Mouse (Mus musculus) midbrain, embryonic 15.5 days (tissue): ENCODE measurements around the gene Hipk1. TPM values are rescaled to one million over a fixed set of nuclear protein-coding genes. Genes with fewer than 3 reads are reported as not detected.
A peak's percentile ranks its signal among the peaks of the same experiment; 100 is the strongest.

ENCODE experiments used
- ATAC-seq: fragments of 200-750 bp; cut with Nextera tagmentation; replicated peaks from 2 replicates; pipeline ENCODE4 v1.8.0; 2017; ENCODE audit warnings: moderate TSS enrichment
- H3K27ac ChIP-seq: fragments of 300-500 bp; sonication (generic); 2 replicates; pipeline ENCODE4 v1.5.1; 2015; ENCODE audit warnings: mild to moderate bottlenecking, inconsistent platforms
- H3K27me3 ChIP-seq: fragments of 300-500 bp; sonication (generic); replicated peaks from 2 replicates; pipeline ENCODE4 v1.6.1; 2015; ENCODE audit warnings: inconsistent platforms
- H3K36me3 ChIP-seq: fragments of 300-500 bp; sonication (generic); replicated peaks from 2 replicates; pipeline ENCODE4 v1.6.1; 2015; ENCODE audit warnings: inconsistent platforms
- H3K4me1 ChIP-seq: fragments of 300-500 bp; sonication (generic); 2 replicates; pipeline ENCODE4 v1.6.1; 2015; ENCODE audit warnings: inconsistent platforms
- H3K4me2 ChIP-seq: fragments of 300-500 bp; sonication (generic); 2 replicates; pipeline ENCODE4 v1.6.1; 2015; ENCODE audit warnings: inconsistent platforms, mild to moderate bottlenecking, moderate library complexity
- H3K4me3 ChIP-seq: fragments of 300-500 bp; sonication (generic); 2 replicates; pipeline ENCODE4 v1.5.1; 2015; ENCODE audit warnings: mild to moderate bottlenecking, inconsistent platforms
- H3K9ac ChIP-seq: fragments of 300-500 bp; sonication (generic); 2 replicates; pipeline ENCODE4 v1.6.1; 2015; ENCODE audit warnings: mild to moderate bottlenecking, inconsistent platforms
- H3K9me3 ChIP-seq: fragments of 300-500 bp; sonication (generic); 2 replicates; pipeline ENCODE4 v1.6.1; 2016; ENCODE audit warnings: inconsistent platforms
- WGBS: fragments of 180-500 bp; shearing (Covaris S2); methylation state at CpG from one replicate; pipeline ENCODE4 v1.1.7; 2015; ENCODE audit warnings: mixed read lengths; 5-methylcytosine and 5-hydroxymethylcytosine counted together
- polyA plus RNA-seq: library from polyadenylated mRNA; unstranded; fragments of >200 nt; fragmentation: Nextera tagmentation; extraction: Ambion mirVana; gene quantifications from 2 replicates; pipeline ENCODE4 v1.2.1, GENCODE M21; 2015

Gene Hipk1
- polyA plus RNA-seq, 1 experiment from 2014 or later = 13.0 TPM

DNA sequence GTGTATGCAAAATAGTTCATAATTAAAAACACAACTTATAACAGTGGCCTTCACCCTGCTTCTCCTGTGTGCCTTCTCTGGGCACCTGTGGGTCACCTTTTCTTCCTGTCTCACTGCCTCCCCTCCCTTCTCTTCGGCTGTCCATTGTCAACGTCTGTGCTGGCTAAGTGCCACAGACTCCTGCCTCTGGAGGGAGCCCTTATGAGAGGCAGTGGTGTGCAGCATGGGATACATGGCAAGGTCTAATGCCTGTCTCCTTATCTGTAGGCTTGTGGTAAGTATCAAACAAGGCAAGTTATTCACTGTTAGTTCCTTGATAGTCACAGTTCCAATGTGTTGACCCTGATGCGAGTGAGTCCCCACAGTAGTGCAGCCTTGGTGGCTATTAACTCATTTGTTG is 67.2 kb downstream of the Hipk1 start:
- no peak for ATAC-seq
- no peak overlapping the region for H3K27ac ChIP-seq
- WGBS = 55% methylated on average over 3 of the region's 3 CpGs

DNA sequence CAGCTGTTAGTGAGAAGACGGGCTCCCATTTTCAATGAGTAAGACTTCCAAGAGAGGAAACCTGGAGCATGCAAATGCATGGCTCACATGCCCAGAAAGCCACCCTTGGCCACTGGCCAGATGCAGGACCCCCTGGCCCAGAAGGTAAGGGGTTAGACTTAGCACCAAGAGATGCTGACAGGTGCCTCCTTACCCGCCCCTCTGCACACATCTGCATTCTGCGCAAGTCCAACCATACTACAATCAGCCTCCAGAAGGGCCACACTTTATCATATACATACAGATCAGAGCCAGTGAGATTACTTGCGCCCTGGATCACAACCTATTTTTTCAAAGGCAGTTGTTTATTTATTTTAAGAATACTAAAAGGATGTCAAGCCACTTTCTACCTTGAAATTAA is 72.6 kb downstream of the Hipk1 start:
- ATAC-seq = no peak
- H3K27ac ChIP-seq = no peak overlapping the region
- H3K4me3 ChIP-seq = no peak overlapping the region
- H3K36me3 ChIP-seq = no peaks in the 10 kb centered on the region
- peaks cover 17% of the 10 kb centered on the region for H3K4me1 ChIP-seq
- H3K9ac ChIP-seq = no peak overlapping the region
- WGBS = 89% methylated on average over 4 of the region's 4 CpGs
- H3K9me3 ChIP-seq = no peaks in the 10 kb centered on the region
- H3K27me3 ChIP-seq = no peaks in the 10 kb centered on the region
- H3K4me2 ChIP-seq = no peak overlapping the region

More for the DNA sequence above, 67.2 kb downstream of the Hipk1 start:
- no peak overlapping the region for H3K4me2 ChIP-seq
- peaks cover 10% of the 10 kb centered on the region; the same call in 1 of the 2 replicates for H3K4me1 ChIP-seq
- no peak overlapping the region for H3K9ac ChIP-seq
- H3K9me3 ChIP-seq = no peaks in the 10 kb centered on the region
- H3K4me3 ChIP-seq = no peak overlapping the region
- no peaks in the 10 kb centered on the region for H3K36me3 ChIP-seq
- H3K27me3 ChIP-seq = no peaks in the 10 kb centered on the region

- H3K36me3 ChIP-seq = no peaks in the 10 kb centered on the region
- 45% methylated on average over 15 of the region's 15 CpGs for WGBS
- H3K9me3 ChIP-seq = no peaks in the 10 kb centered on the region
- no peak overlapping the region for H3K27ac ChIP-seq
- no peak overlapping the region for H3K4me2 ChIP-seq
- no peaks in the 10 kb centered on the region for H3K27me3 ChIP-seq
- H3K4me1 ChIP-seq = peaks cover 17% of the 10 kb centered on the region
- no peak overlapping the region for H3K4me3 ChIP-seq
- no peak for ATAC-seq
- no peak overlapping the region for H3K9ac ChIP-seq
Observed at GRCm38 (mm10) chr3:103716774-103717760, 74.3 kb downstream of the Hipk1 start.

DNA sequence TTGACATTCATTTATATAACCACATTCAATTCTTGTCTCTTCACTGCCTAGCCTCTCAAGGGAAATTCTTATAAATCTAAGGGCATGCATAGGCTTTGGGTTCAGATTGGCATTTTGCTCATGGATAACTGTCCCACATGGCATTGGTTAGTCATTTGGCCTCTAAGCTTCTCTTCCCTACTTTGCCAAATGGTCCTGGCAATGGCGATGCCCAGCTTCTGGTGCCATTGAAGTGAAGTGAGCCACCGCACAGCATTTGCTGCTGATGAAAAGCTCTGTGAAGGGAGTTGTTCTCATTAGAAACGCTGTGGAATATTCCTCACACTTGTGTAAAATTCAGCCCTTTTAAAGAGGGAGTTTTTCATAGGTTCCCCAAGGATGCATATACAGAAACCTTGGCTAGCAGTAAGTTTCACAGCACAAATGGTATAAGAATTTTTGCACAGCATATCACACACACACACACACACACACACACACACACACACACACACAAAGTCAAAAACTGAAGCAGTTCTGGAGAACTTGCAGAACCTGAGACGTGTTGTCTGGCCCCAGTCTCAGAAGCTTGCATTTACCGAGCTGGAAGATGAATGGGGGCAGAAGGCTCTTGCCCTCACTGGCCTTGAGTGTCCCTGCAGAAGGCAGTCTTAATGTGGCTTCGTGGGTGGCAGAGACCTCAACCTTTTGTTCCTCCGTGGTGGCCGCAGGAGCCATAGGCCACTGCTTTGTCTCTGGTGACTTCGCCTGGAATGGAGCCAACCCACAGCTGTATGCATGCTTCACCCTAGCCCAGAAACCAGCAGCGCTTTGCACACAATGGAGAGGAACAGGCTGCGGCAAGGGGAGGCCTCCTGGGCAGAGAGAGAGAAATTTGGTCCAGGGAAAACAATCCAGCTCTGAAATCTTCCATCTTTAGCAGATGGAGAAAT is 75.3 kb downstream of the Hipk1 start:
- no peak overlapping the region for H3K27ac ChIP-seq
- 24% methylated on average over 11 of the region's 11 CpGs for WGBS
- ATAC-seq = 0 out of 2 replicates have a peak, but pooled peaks have one; percentile 17

GRCm38 (mm10) chr3:103714942-103715341 is 76.4 kb downstream of the Hipk1 start:
- H3K36me3 ChIP-seq = no peaks in the 10 kb centered on the region
- no peaks in the 10 kb centered on the region for H3K9me3 ChIP-seq
- no peaks in the 10 kb centered on the region for H3K27me3 ChIP-seq
- no peak overlapping the region for H3K4me2 ChIP-seq
- H3K4me1 ChIP-seq = peaks cover 17% of the 10 kb centered on the region
- no peak overlapping the region for H3K27ac ChIP-seq
- H3K9ac ChIP-seq = no peak overlapping the region
- 86% methylated on average over 8 of the region's 8 CpGs for WGBS
- ATAC-seq = no peak
- H3K4me3 ChIP-seq = no peak overlapping the region

More for the DNA sequence above, 75.3 kb downstream of the Hipk1 start:
- H3K9ac ChIP-seq = no peak overlapping the region
- no peaks in the 10 kb centered on the region for H3K9me3 ChIP-seq
- no peaks in the 10 kb centered on the region for H3K27me3 ChIP-seq
- H3K36me3 ChIP-seq = no peaks in the 10 kb centered on the region
- H3K4me2 ChIP-seq = no peak overlapping the region
- no peak overlapping the region for H3K4me3 ChIP-seq
- H3K4me1 ChIP-seq = peaks cover 17% of the 10 kb centered on the region

DNA sequence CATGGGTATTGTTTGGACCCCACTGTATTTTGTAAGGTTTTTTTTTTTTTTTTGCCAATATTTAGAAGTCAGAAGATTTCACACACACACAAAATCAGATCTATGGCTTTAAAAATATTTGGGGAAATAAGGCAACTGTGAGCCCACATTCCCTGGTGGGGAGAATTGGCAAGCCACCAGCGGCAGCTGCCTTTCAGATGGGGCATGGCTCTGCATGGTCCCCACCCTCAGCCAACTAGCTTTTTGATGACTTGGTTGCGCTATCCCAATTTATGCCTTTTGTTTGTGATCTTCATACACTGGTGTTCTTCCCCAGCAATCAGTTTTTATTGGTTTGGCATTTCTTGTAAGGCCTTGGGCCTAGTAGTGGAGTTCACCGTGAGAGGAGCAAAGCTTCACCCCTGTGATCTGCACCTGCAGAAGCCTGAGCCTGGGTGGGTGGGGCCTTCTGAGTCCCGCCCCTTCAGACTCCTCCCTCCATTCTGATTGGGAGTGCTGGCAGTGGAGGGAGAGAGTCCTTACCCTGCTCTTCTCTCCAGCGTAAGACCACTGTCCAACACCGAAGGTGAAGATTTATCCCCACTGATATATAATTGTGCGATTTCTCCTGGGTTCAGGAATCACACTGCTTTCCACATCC is 77.0 kb downstream of the Hipk1 start:
- no peaks in the 10 kb centered on the region for H3K27me3 ChIP-seq
- no peak for ATAC-seq

GRCm38 (mm10) chr3:103712196-103712595 is 79.2 kb downstream of the Hipk1 start:
- no peak overlapping the region for H3K4me3 ChIP-seq
- H3K4me2 ChIP-seq = no peak overlapping the region
- H3K9me3 ChIP-seq = no peaks in the 10 kb centered on the region
- H3K4me1 ChIP-seq = peaks cover 10% of the 10 kb centered on the region
- no peaks in the 10 kb centered on the region for H3K27me3 ChIP-seq
- no peak overlapping the region for H3K27ac ChIP-seq
- 94% methylated on average over 4 of the region's 4 CpGs for WGBS
- H3K9ac ChIP-seq = no peak overlapping the region
- H3K36me3 ChIP-seq = no peaks in the 10 kb centered on the region
- ATAC-seq = no peak

More for the DNA sequence above, 77.0 kb downstream of the Hipk1 start:
- Histone ChIP-seq H3K4me1 (peaks cover 15% of the 10 kb centered on the region), H3K4me2 (no peak overlapping the region), H3K36me3 (no peaks in the 10 kb centered on the region), H3K9ac (no peak overlapping the region), H3K9me3 (no peaks in the 10 kb centered on the region), H3K4me3 (no peak overlapping the region), H3K27ac (no peak overlapping the region)
- 80% methylated on average over 7 of the region's 7 CpGs for WGBS

DNA sequence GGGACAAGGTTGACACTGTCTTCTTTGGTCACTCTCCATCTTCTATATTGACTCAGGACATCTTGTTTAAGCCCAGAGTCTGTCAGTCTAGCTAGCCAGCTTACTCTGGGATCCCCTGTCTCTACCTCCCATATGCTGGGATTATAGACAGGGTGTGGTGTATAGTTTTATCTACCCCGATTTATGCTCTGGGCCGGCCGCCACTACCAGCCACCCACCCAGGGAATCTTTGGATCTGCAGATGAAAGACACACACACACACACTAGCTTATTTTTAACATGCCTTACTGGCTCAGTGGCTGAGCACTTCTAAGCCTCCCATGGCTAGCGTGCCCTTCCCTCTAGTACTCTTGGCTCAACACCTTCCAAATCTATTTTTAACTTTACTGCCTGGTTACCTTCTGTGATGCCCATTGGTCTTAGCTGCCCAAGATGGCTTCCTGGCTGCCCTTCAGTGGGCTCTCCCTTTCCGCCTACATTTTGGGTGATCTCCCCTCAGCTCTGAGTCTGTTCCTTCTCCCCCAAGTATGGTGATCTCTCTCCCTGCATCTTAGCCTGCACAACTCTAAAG is 81.8 kb downstream of the Hipk1 start:
- Histone ChIP-seq H3K9ac (no peak overlapping the region), H3K4me1 (no peaks in the 10 kb centered on the region), H3K9me3 (no peaks in the 10 kb centered on the region), H3K27ac (no peak overlapping the region), H3K36me3 (no peaks in the 10 kb centered on the region), H3K4me3 (no peak overlapping the region), H3K27me3 (no peaks in the 10 kb centered on the region), H3K4me2 (no peak overlapping the region)
- no peak for ATAC-seq
- WGBS = 92% methylated on average over 5 of the region's 5 CpGs

DNA sequence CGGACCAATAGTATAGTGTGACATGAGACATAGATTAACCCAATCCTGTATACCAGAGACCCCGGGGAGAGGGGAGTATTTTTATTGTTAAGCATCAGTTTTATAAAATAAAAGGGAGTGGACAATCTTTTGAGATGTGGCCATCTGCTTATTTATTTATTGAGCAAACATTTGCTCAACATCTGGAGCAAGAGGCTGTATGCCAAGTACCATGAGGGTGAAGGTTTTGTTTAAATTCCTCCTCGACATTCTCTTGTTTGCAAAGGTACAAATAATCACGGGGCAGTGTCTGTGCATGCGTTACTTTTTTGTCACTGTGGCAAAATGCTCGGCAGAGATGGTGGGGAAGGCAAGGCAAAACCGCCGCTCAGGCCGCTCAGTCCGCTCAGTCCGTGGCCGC is 85.9 kb downstream of the Hipk1 start:
- 87% methylated on average over 12 of the region's 12 CpGs for WGBS
- Histone ChIP-seq H3K9ac (no peak overlapping the region), H3K4me3 (no peak overlapping the region), H3K36me3 (no peaks in the 10 kb centered on the region), H3K9me3 (no peaks in the 10 kb centered on the region), H3K4me1 (no peaks in the 10 kb centered on the region), H3K27me3 (no peaks in the 10 kb centered on the region), H3K4me2 (no peak overlapping the region), H3K27ac (no peak overlapping the region)
- no peak for ATAC-seq

DNA sequence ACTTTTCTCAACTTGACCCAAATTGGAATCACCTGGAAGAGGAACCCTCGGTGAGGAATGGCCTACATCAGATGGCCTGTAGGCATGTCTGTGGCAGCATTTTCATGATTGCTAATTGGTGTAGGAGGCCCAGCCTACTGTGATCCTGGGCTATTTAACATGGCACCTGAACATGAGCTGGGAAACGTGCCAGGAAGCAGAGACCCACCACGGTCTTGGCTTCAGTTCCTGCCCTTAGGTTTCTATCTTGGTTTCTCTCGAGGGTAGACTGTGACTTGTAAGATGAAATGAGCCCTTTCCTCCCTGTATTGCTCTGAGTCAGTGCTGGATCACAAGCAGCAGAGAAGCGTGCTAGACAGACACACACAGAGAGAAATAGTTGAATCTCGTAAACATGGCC is 86.7 kb downstream of the Hipk1 start:
- ATAC-seq = no peak
- Histone ChIP-seq H3K4me3 (no peak overlapping the region), H3K4me1 (no peaks in the 10 kb centered on the region), H3K4me2 (no peak overlapping the region), H3K27ac (no peak overlapping the region), H3K36me3 (no peaks in the 10 kb centered on the region), H3K27me3 (no peaks in the 10 kb centered on the region), H3K9me3 (no peaks in the 10 kb centered on the region), H3K9ac (no peak overlapping the region)
- 83% methylated on average over 6 of the region's 6 CpGs for WGBS

DNA sequence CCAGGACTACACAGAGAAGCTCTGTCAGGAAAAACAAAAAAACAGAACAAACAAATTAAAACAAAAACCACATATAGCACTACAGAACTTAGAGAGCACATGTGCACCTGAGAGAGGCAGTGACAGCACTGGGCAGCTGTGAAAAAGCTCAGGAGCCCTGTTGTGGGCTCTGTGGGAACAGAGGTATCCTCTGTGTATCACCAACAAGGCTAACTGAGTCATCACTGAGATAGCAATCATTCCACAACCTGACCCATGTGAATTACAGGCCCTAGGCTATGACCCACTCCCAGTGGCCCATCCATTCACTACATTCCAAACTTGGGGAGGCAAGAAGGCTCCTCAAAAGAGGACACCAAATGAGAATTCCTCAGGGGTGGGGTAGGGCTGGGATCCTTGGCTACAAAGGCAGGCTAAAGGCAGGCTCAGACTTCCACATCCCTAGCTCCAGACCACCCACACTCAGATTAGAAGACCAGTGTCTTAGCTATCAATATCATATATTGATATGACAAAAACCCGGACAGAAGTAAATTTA is 94.9 kb downstream of the Hipk1 start:
- no peaks in the 10 kb centered on the region for H3K4me1 ChIP-seq
- no peak overlapping the region for H3K27ac ChIP-seq
- no peak overlapping the region for H3K4me2 ChIP-seq
- H3K9ac ChIP-seq = no peak overlapping the region
- ATAC-seq = no peak
- no peaks in the 10 kb centered on the region for H3K36me3 ChIP-seq
- H3K4me3 ChIP-seq = no peak overlapping the region
- WGBS = 94% methylated on average over 1 of the region's 1 CpGs
- H3K27me3 ChIP-seq = no peaks in the 10 kb centered on the region
- no peaks in the 10 kb centered on the region for H3K9me3 ChIP-seq
